Comparison of ENCODE assay signal across 11 mouse cellular contexts in genomic region chr10:116713456-116713855, GRCm38 (mm10).
DNase-seq lines count a peak whose midpoint lies in the region; ATAC-seq lines count a peak whose summit lies in the region.
"Had no signal": no experiment of that assay in that cellular context is flagged by ENCODE, and none has a peak within 500 bp of the region (broad histone marks: within the 10 kb centered on the region; RNA-seq: fewer than 3 reads in every experiment).

No protein-coding gene starts in this region.

- intact Hi-C loops in gastrocnemius, postnatal 36 days (cut with DNase I), result no loop called here

- WGBS in embryonic facial prominence, embryonic 10.5 days, result 71% methylated on average over 11 of the region's 11 CpGs

- no peaks in the 10 kb centered on the region for H3K36me3 ChIP-seq in embryonic facial prominence, embryonic 10.5 days (replicated peaks)
- H3K36me3 ChIP-seq: intestine, embryonic 15.5 days had no signal

- ATAC-seq in megakaryocyte, adult 5-6 weeks (ENCODE audit: poor library complexity, severe bottlenecking), result no peak
- ATAC-seq: intestine, embryonic 15.5 days had no signal

- H3K4me1 ChIP-seq in embryonic facial prominence, embryonic 10.5 days, result no peaks in the 10 kb centered on the region
- H3K4me1 ChIP-seq: intestine, embryonic 15.5 days; megakaryocyte, embryonic 14.5 days had no signal

- no peaks in the 10 kb centered on the region for H3K27me3 ChIP-seq in embryonic facial prominence, embryonic 10.5 days (replicated peaks; ENCODE audit: low read depth, poor library complexity, severe bottlenecking)
- H3K27me3 ChIP-seq: intestine, embryonic 15.5 days; megakaryocyte, embryonic 14.5 days had no signal

- no peak overlapping the region for H3K4me3 ChIP-seq in embryonic facial prominence, embryonic 10.5 days
- H3K4me3 ChIP-seq: intestine, embryonic 15.5 days; megakaryocyte, embryonic 14.5 days had no signal

- H3K27ac ChIP-seq in embryonic facial prominence, embryonic 10.5 days (replicated peaks), result no peak overlapping the region
- H3K27ac ChIP-seq: intestine, embryonic 15.5 days had no signal

- DNase-seq in adipocyte (ENCODE audit: low spot score), result peak; percentile 47
- DNase-seq in adrenal gland, postnatal 36 days, result peak; percentile 43 to 68
- peak; percentile 75 to 85 for DNase-seq in gastrocnemius, postnatal 36 days
- peak; percentile 88 to 91 for DNase-seq in kidney, postnatal 25 days
- DNase-seq in MN1 (ENCODE audit: low spot score), result no peak
- DNase-seq in right cerebral cortex, postnatal 25 days, result no peak
- no peak for DNase-seq in embryonic facial prominence, embryonic 10.5 days (ENCODE audit: low spot score)
- DNase-seq: embryo, embryonic 11 days had no signal

- peaks cover 2% of the 10 kb centered on the region; the same call in 1 of the 2 replicates for H3K9me3 ChIP-seq in embryonic facial prominence, embryonic 10.5 days
- H3K9me3 ChIP-seq: intestine, embryonic 15.5 days had no signal

Comparison
In these comparisons a context has a peak if more than half of its experiments do, and no peak if none do; other contexts are left out.
1. DNase-seq: peak in adipocyte (single experiment), adrenal gland, postnatal 36 days (2 of 2), gastrocnemius, postnatal 36 days (2 of 2) and kidney, postnatal 25 days (2 of 2); none in MN1 (single experiment), right cerebral cortex, postnatal 25 days (single experiment) and embryonic facial prominence, embryonic 10.5 days (single experiment).